Comparison of ENCODE assay signal across 20 mouse cellular contexts in the genomic region with DNA sequence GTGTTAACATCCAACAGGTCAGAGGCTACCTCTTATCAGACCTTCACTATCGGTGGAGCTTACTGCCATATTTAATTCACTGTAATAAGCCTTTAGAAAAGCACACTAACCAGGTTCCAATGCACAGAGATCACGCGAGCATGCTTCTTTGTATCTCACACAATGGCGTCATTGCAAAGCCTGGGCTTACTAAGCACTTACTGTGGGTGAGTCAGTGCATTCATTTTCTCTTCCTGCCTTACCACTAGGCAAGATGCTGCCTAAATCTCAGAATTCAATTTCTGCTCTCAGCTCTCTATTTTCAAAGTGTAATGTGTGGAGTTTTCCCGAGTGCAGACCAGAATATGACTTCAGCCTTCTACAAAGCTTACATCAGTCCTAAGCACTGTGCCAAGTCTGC.
A peak's percentile ranks its signal among the peaks of the same experiment; 100 is the strongest.
DNase-seq lines count a peak whose midpoint lies in the region; ATAC-seq lines count a peak whose summit lies in the region.
"Had no signal": no experiment of that assay in that cellular context is flagged by ENCODE, and none has a peak within 500 bp of the region (broad histone marks: within the 10 kb centered on the region; RNA-seq: fewer than 3 reads in every experiment).

No protein-coding gene starts in this region.

- peak; percentile 64 for ATAC-seq in frontal cortex, adult (ENCODE audit: low TSS enrichment)
- ATAC-seq: activated CD4-positive, CD25-positive, alpha-beta regulatory T cell, adult 4 months; forebrain, embryonic 13.5 days; forebrain, embryonic 16.5 days; intestine, postnatal 0 days had no signal

- DNase-seq in frontal cortex, postnatal 14 days (ENCODE audit: low spot score in 2 of 2), result no peak
- DNase-seq in right cerebral cortex, adult 18-20 months, result peak; percentile 1
- no peak for DNase-seq in right cerebral cortex, postnatal 4 days
- DNase-seq in NIH3T3 (ENCODE audit: low read depth), result peak; percentile 34
- DNase-seq in telencephalon, adult 2 months (ENCODE audit: low read depth, low spot score), result peak; percentile 2
- DNase-seq in cerebellum, adult 8-10 months, result no peak
- DNase-seq in cerebellum, postnatal 25 days, result no peak
- DNase-seq: adrenal gland, adult 8-10 months; adrenal gland, postnatal 25 days; B cell, adult 2 months; cerebellum, adult 11 months; cerebellum, adult 2 months; cerebellum, postnatal 10 days; gastrocnemius, postnatal 10 days; gastrocnemius, postnatal 36 days had no signal

Comparison
In these comparisons a context has a peak if more than half of its experiments do, and no peak if none do; other contexts are left out.
1. DNase-seq: peak in right cerebral cortex, adult 18-20 months (single experiment), NIH3T3 (single experiment) and telencephalon, adult 2 months (single experiment); none in frontal cortex, postnatal 14 days (0 of 2), right cerebral cortex, postnatal 4 days (single experiment), cerebellum, adult 8-10 months (single experiment) and cerebellum, postnatal 25 days (0 of 2).